Mouse (Mus musculus): Measurements from ENCODE around the gene Ccdc54. TPM values are rescaled to one million over a fixed set of nuclear protein-coding genes. Genes with fewer than 3 reads are reported as not detected.

Gene Ccdc54
- not detected for total RNA-seq (2022)

- DNase-seq (ENCODE audit: low spot score in 2 of 2) = no peak
These were observed at the start of gene Ccdc54 for GRCm38 (mm10) chr16:50591054-50591453. TSS of gene Ccdc54 (minus strand) at chr16:50591154.

GRCm38 (mm10) chr16:50632585-50632984 lies 41.6 kb upstream of the Ccdc54 start:
- no peak for DNase-seq (ENCODE audit: low spot score in 2 of 2)

GRCm38 (mm10) chr16:50615569-50615968 lies 24.6 kb upstream of the Ccdc54 start:
- no peak for DNase-seq (ENCODE audit: low spot score in 2 of 2)

- DNase-seq (ENCODE audit: low spot score in 2 of 2) = no peak
These were observed 22.0 kb upstream of the Ccdc54 start for GRCm38 (mm10) chr16:50612944-50613343.

GRCm38 (mm10) chr16:50610580-50610979 lies 19.6 kb upstream of the Ccdc54 start:
- no peak for DNase-seq (ENCODE audit: low spot score in 2 of 2)

- no peak for DNase-seq (ENCODE audit: low spot score in 2 of 2)
These were observed 17.0 kb upstream of the Ccdc54 start for GRCm38 (mm10) chr16:50607776-50608562.

- DNase-seq (ENCODE audit: low spot score in 2 of 2) = no peak
These were observed 13.9 kb upstream of the Ccdc54 start for GRCm38 (mm10) chr16:50604826-50605225.

- no peak for DNase-seq (ENCODE audit: low spot score in 2 of 2)
These were observed 11.0 kb upstream of the Ccdc54 start for GRCm38 (mm10) chr16:50601947-50602346.

- no peak for DNase-seq (ENCODE audit: low spot score in 2 of 2)
These were observed 9.7 kb upstream of the Ccdc54 start for GRCm38 (mm10) chr16:50600665-50601064.

GRCm38 (mm10) chr16:50596679-50597078 lies 5.7 kb upstream of the Ccdc54 start:
- no peak for DNase-seq (ENCODE audit: low spot score in 2 of 2)

GRCm38 (mm10) chr16:50596171-50596570 lies 5.2 kb upstream of the Ccdc54 start:
- DNase-seq (ENCODE audit: low spot score in 2 of 2) = no peak

- no peak for DNase-seq (ENCODE audit: low spot score in 2 of 2)
These were observed 3.9 kb upstream of the Ccdc54 start for GRCm38 (mm10) chr16:50594876-50595275.

- DNase-seq (ENCODE audit: low spot score in 2 of 2) = no peak
These were observed 2.4 kb upstream of the Ccdc54 start for GRCm38 (mm10) chr16:50593361-50593760.

GRCm38 (mm10) chr16:50589574-50590151 lies 1.3 kb downstream of the Ccdc54 start:
- DNase-seq (ENCODE audit: low spot score in 2 of 2) = no peak

- DNase-seq (ENCODE audit: low spot score in 2 of 2) = no peak
These were observed 2.8 kb downstream of the Ccdc54 start for GRCm38 (mm10) chr16:50588191-50588590.

GRCm38 (mm10) chr16:50587139-50587538 lies 3.8 kb downstream of the Ccdc54 start:
- no peak for DNase-seq (ENCODE audit: low spot score in 2 of 2)

GRCm38 (mm10) chr16:50578361-50578760 lies 12.6 kb downstream of the Ccdc54 start:
- no peak for DNase-seq (ENCODE audit: low spot score in 2 of 2)

GRCm38 (mm10) chr16:50572557-50572956 lies 18.4 kb downstream of the Ccdc54 start:
- no peak for DNase-seq (ENCODE audit: low spot score in 2 of 2)

- no peak for DNase-seq (ENCODE audit: low spot score in 2 of 2)
These were observed 31.7 kb downstream of the Ccdc54 start for GRCm38 (mm10) chr16:50559163-50559771.

GRCm38 (mm10) chr16:50553828-50554227 lies 37.1 kb downstream of the Ccdc54 start:
- DNase-seq (ENCODE audit: low spot score in 2 of 2) = no peak

GRCm38 (mm10) chr16:50551871-50552528 lies 39.0 kb downstream of the Ccdc54 start:
- no peak for DNase-seq (ENCODE audit: low spot score in 2 of 2)

GRCm38 (mm10) chr16:50550927-50551326 lies 40.0 kb downstream of the Ccdc54 start:
- no peak for DNase-seq (ENCODE audit: low spot score in 2 of 2)
